Mouse (Mus musculus): ENCODE measurements at regions not wholly inside any gene's neighbourhood (a gene's known extent, or its start where the extent isn't known, plus 50 kb on each side); places are given as distances from the start of the nearest gene placed in this dataset.
A peak's percentile ranks its signal among the peaks of the same experiment; 100 is the strongest.

- H3K27ac ChIP-seq (replicated peaks; ENCODE audit: insufficient read depth, low read depth, low read length), result no peak overlapping the region
- H3K9ac ChIP-seq (ENCODE audit: low read depth, low read length), result no peak overlapping the region
- WGBS, result 80% methylated on average over 2 of the region's 2 CpGs
- no peak overlapping the region for H3K4me3 ChIP-seq (ENCODE audit: insufficient read depth, low read depth, low read length)
- DNase-seq (ENCODE audit: extremely low read depth, low read depth, low spot score), result no peak
- TF ChIP-seq POLR2A (IDR thresholded peaks at IDR 0.05; ENCODE audit: extremely low read depth, insufficient read depth, low read length) (no peak), CTCF (IDR thresholded peaks at IDR 0.05; ENCODE audit: low read depth, low read length) (no peak)
- H3K27me3 ChIP-seq (ENCODE audit: control insufficient read depth, insufficient read depth, low read length), result no peaks in the 10 kb centered on the region
- no peaks in the 10 kb centered on the region for H3K4me1 ChIP-seq (ENCODE audit: control insufficient read depth, insufficient read depth, low read length)
- no peaks in the 10 kb centered on the region for H3K79me2 ChIP-seq (ENCODE audit: control insufficient read depth, insufficient read depth, low read length)
- H3K36me3 ChIP-seq (ENCODE audit: control insufficient read depth, insufficient read depth, low read length), result no peaks in the 10 kb centered on the region
Observed at GRCm38 (mm10) chr16:86318898-86319297, 417.3 kb upstream of the Adamts5 start.

DNA sequence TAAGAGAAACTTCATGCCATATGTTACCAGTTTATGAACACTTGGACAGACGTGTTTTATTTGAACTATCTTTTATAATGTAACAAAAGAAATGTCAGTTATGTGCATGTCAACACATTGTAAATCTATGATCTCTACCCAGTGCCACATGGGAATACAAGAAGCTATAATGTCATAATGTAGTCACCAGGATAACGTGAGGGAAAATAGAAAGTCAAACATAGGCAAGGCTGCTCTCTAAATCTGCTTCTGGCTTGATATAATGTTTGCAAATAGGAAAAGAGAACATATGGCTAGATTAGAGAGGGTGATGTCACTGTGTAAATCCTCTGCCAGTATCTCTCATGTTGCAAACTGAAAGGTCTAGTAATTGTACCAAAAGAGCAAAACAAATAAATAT lies 408.1 kb upstream of the Adamts5 start:
- Histone ChIP-seq H3K79me2 (ENCODE audit: control insufficient read depth, insufficient read depth, low read length) (no peaks in the 10 kb centered on the region), H3K36me3 (ENCODE audit: control insufficient read depth, insufficient read depth, low read length) (no peaks in the 10 kb centered on the region), H3K9ac (ENCODE audit: low read depth, low read length) (no peak overlapping the region), H3K27me3 (ENCODE audit: control insufficient read depth, insufficient read depth, low read length) (no peaks in the 10 kb centered on the region), H3K4me3 (ENCODE audit: insufficient read depth, low read depth, low read length) (no peak overlapping the region), H3K4me1 (ENCODE audit: control insufficient read depth, insufficient read depth, low read length) (no peaks in the 10 kb centered on the region), H3K27ac (replicated peaks; ENCODE audit: insufficient read depth, low read depth, low read length) (no peak overlapping the region)
- WGBS, result 70% methylated on average over 2 of the region's 2 CpGs
- DNase-seq (ENCODE audit: extremely low read depth, low read depth, low spot score), result no peak
- TF ChIP-seq POLR2A (IDR thresholded peaks at IDR 0.05; ENCODE audit: extremely low read depth, insufficient read depth, low read length) (no peak), CTCF (IDR thresholded peaks at IDR 0.05; ENCODE audit: low read depth, low read length) (no peak)

DNA sequence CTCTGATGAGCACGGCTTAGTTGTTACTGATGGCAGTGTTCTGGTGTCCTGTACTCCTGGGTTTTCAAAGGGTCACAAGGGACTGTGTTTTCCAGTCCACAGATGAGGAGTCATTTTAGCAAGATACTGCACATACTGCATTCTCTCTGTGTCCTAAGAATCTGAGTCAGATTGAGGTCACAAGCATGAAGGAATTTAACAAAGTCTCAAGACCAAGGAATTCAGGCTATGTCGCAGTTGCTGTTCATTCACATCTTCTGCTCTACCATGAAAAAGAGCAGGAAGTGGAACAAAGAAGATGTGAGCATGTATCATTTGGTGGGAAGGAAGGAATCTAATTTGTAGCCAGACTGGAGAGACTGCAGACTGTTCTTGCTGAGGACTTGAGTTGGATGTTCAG lies 402.2 kb upstream of the Adamts5 start:
- Histone ChIP-seq H3K27me3 (ENCODE audit: control insufficient read depth, insufficient read depth, low read length) (no peaks in the 10 kb centered on the region), H3K27ac (replicated peaks; ENCODE audit: insufficient read depth, low read depth, low read length) (no peak overlapping the region), H3K4me3 (ENCODE audit: insufficient read depth, low read depth, low read length) (no peak overlapping the region), H3K79me2 (ENCODE audit: control insufficient read depth, insufficient read depth, low read length) (no peaks in the 10 kb centered on the region), H3K4me1 (ENCODE audit: control insufficient read depth, insufficient read depth, low read length) (no peaks in the 10 kb centered on the region), H3K9ac (ENCODE audit: low read depth, low read length) (no peak overlapping the region), H3K36me3 (ENCODE audit: control insufficient read depth, insufficient read depth, low read length) (no peaks in the 10 kb centered on the region)
- TF ChIP-seq CTCF (IDR thresholded peaks at IDR 0.05; ENCODE audit: low read depth, low read length), result no peak
- TF ChIP-seq POLR2A (IDR thresholded peaks at IDR 0.05; ENCODE audit: extremely low read depth, insufficient read depth, low read length), result no peak
- DNase-seq (ENCODE audit: extremely low read depth, low read depth, low spot score), result no peak
- 87% methylated on average over 2 of the region's 2 CpGs for WGBS

DNA sequence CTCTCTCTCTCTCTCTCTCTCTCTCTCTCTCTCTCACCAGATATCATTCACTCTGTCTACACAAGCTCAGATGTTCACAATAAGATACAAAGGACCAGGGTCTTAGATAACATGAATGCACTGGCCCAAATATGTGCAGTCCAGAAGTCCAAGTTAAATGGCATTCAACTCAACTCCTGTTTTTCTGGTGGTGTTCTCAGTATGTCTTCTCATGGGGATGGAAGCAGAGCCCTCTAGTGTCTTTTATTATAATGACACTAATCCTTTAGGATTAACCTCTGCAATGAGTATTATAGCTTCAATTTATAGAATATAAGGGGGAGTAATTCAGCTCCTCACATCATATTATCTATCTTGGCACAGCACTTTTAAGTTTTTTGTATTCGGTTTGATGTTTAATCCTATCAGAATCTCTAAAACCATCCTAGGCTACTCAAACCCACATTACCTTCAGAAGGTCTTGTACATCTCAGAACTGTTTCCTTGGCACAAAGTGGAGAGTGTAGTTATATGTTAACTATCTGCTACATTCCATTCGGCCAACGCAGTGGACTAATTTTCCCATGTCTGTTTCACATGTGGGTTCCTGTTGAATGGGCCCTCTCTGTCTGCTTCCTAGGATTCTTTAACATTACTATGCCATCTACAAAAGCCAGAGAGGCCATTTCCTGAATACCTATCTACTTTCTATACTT lies 401.0 kb upstream of the Adamts5 start:
- 44% methylated on average over 3 of the region's 3 CpGs for WGBS
- no peaks in the 10 kb centered on the region for H3K36me3 ChIP-seq (ENCODE audit: control insufficient read depth, insufficient read depth, low read length)
- H3K27me3 ChIP-seq (ENCODE audit: control insufficient read depth, insufficient read depth, low read length), result no peaks in the 10 kb centered on the region
- no peak overlapping the region for H3K27ac ChIP-seq (replicated peaks; ENCODE audit: insufficient read depth, low read depth, low read length)
- TF ChIP-seq POLR2A (IDR thresholded peaks at IDR 0.05; ENCODE audit: extremely low read depth, insufficient read depth, low read length) (no peak), CTCF (IDR thresholded peaks at IDR 0.05; ENCODE audit: low read depth, low read length) (no peak)
- H3K9ac ChIP-seq (ENCODE audit: low read depth, low read length), result no peak overlapping the region
- peak; percentile 45 for DNase-seq (ENCODE audit: extremely low read depth, low read depth, low spot score)
- H3K4me3 ChIP-seq (ENCODE audit: insufficient read depth, low read depth, low read length), result no peak overlapping the region
- H3K4me1 ChIP-seq (ENCODE audit: control insufficient read depth, insufficient read depth, low read length), result no peaks in the 10 kb centered on the region
- no peaks in the 10 kb centered on the region for H3K79me2 ChIP-seq (ENCODE audit: control insufficient read depth, insufficient read depth, low read length)

- Histone ChIP-seq H3K27ac (replicated peaks; ENCODE audit: insufficient read depth, low read depth, low read length) (no peak overlapping the region), H3K4me3 (ENCODE audit: insufficient read depth, low read depth, low read length) (no peak overlapping the region), H3K9ac (ENCODE audit: low read depth, low read length) (no peak overlapping the region), H3K27me3 (ENCODE audit: control insufficient read depth, insufficient read depth, low read length) (no peaks in the 10 kb centered on the region), H3K4me1 (ENCODE audit: control insufficient read depth, insufficient read depth, low read length) (no peaks in the 10 kb centered on the region), H3K79me2 (ENCODE audit: control insufficient read depth, insufficient read depth, low read length) (no peaks in the 10 kb centered on the region), H3K36me3 (ENCODE audit: control insufficient read depth, insufficient read depth, low read length) (no peaks in the 10 kb centered on the region)
- no peak for DNase-seq (ENCODE audit: extremely low read depth, low read depth, low spot score)
- 87% methylated on average over 2 of the region's 2 CpGs for WGBS
- TF ChIP-seq CTCF (IDR thresholded peaks at IDR 0.05; ENCODE audit: low read depth, low read length) (no peak), POLR2A (IDR thresholded peaks at IDR 0.05; ENCODE audit: extremely low read depth, insufficient read depth, low read length) (no peak)
Observed at GRCm38 (mm10) chr16:86294436-86294835, 392.8 kb upstream of the Adamts5 start.

DNA sequence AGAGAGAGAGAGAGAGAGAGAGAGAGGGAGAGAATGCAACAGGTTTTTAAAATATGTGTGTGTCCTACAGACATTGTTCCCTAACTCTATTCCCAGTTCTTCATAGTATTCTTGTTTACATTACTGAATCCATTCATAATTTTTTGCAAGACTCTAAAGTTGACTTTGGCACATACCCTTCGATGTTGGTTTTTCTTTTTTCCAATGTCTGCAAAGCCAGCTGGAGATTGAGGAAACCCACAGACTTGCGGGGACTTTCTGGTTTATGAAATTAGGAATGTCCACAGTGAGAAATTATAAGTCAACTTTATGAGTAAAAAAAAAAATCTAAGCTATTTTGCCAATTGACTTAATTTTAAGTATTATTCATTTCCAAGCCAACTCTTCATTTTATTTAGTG lies 379.7 kb upstream of the Adamts5 start:
- no peaks in the 10 kb centered on the region for H3K36me3 ChIP-seq (ENCODE audit: control insufficient read depth, insufficient read depth, low read length)
- WGBS, result 78% methylated on average over 2 of the region's 2 CpGs
- H3K27me3 ChIP-seq (ENCODE audit: control insufficient read depth, insufficient read depth, low read length), result no peaks in the 10 kb centered on the region
- TF ChIP-seq POLR2A (IDR thresholded peaks at IDR 0.05; ENCODE audit: extremely low read depth, insufficient read depth, low read length) (no peak), CTCF (IDR thresholded peaks at IDR 0.05; ENCODE audit: low read depth, low read length) (no peak)
- no peaks in the 10 kb centered on the region for H3K4me1 ChIP-seq (ENCODE audit: control insufficient read depth, insufficient read depth, low read length)
- no peak overlapping the region for H3K9ac ChIP-seq (ENCODE audit: low read depth, low read length)
- H3K27ac ChIP-seq (replicated peaks; ENCODE audit: insufficient read depth, low read depth, low read length), result no peak overlapping the region
- no peak for DNase-seq (ENCODE audit: extremely low read depth, low read depth, low spot score)
- no peaks in the 10 kb centered on the region for H3K79me2 ChIP-seq (ENCODE audit: control insufficient read depth, insufficient read depth, low read length)
- H3K4me3 ChIP-seq (ENCODE audit: insufficient read depth, low read depth, low read length), result no peak overlapping the region

All from liver, adult 2 months (tissue).